Mouse (Mus musculus): ENCODE measurements around the gene Olfr370.

GRCm38 (mm10) chr8:83577384-83577791 lies 41.8 kb downstream of the Olfr370 start:
- TF ChIP-seq CTCF (conservative IDR thresholded peaks at IDR 0.05; ENCODE audit: insufficient read depth, insufficient read length, low read depth, low read length) (no peak), POLR2A (IDR thresholded peaks at IDR 0.05; ENCODE audit: low read depth, low read length) (no peak)

Data from kidney, adult 2 months (tissue).